Mouse (Mus musculus): ENCODE results near the gene Fcer2a. TPM values are rescaled to one million over a fixed set of nuclear protein-coding genes. Genes with fewer than 3 reads are reported as not detected.

Gene Fcer2a
- polyA plus RNA-seq, 1 experiment from 2014 or later = 0.45 TPM

- peaks cover 23% of the 10 kb centered on the region for H3K36me3 ChIP-seq (ENCODE audit: control insufficient read depth, insufficient read depth, low read length)
- ATAC-seq = no peak
- 81% methylated on average over 5 of the region's 5 CpGs for WGBS
- no peaks in the 10 kb centered on the region for H3K27me3 ChIP-seq (replicated peaks; ENCODE audit: control insufficient read depth, insufficient read depth, low read length)
- H3K9ac ChIP-seq (ENCODE audit: low read depth, low read length) = no peak overlapping the region
- no peaks in the 10 kb centered on the region for H3K9me3 ChIP-seq (ENCODE audit: control insufficient read depth, low read length)
- H3K4me1 ChIP-seq (ENCODE audit: control insufficient read depth, insufficient read depth, low read depth, low read length) = peaks cover 9% of the 10 kb centered on the region
- no peak overlapping the region for H3K4me3 ChIP-seq (ENCODE audit: low read length)
- no peak overlapping the region for H3K27ac ChIP-seq (ENCODE audit: low read depth, low read length)
- no peak overlapping the region for H3K4me2 ChIP-seq (ENCODE audit: low read length)
Measured at GRCm38 (mm10) chr8:3682435-3682834, 11.5 kb downstream of the Fcer2a start.

DNA sequence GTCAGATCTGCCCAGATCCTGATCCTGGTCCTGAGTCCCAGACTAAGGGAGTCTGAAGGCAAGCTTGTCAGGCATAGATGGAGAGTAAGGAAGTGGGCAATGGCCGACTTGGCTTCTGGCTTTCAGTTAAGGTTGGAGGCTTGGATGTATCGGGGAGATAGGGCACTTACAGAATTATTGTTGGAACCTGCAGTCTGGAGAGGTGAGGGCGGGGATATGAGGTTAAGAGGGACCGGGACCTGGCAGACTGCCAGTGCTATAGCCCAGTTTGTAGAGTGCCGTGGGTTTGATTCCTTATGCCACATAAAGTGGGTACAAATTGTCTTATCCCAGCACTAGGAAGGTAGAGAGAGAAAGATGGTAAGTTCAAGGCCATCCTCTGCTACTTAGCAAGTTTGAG is 14.3 kb downstream of the Fcer2a start:
- H3K4me1 ChIP-seq (ENCODE audit: control insufficient read depth, insufficient read depth, low read depth, low read length) = peaks cover 15% of the 10 kb centered on the region
- 96% methylated on average over 5 of the region's 5 CpGs for WGBS
- no peak for ATAC-seq
- H3K4me3 ChIP-seq (ENCODE audit: low read length) = no peak overlapping the region
- H3K9me3 ChIP-seq (ENCODE audit: control insufficient read depth, low read length) = no peaks in the 10 kb centered on the region
- no peak overlapping the region for H3K27ac ChIP-seq (ENCODE audit: low read depth, low read length)
- H3K36me3 ChIP-seq (ENCODE audit: control insufficient read depth, insufficient read depth, low read length) = peaks cover 23% of the 10 kb centered on the region
- no peak overlapping the region for H3K9ac ChIP-seq (ENCODE audit: low read depth, low read length)
- no peaks in the 10 kb centered on the region for H3K27me3 ChIP-seq (replicated peaks; ENCODE audit: control insufficient read depth, insufficient read depth, low read length)
- H3K4me2 ChIP-seq (ENCODE audit: low read length) = no peak overlapping the region

DNA sequence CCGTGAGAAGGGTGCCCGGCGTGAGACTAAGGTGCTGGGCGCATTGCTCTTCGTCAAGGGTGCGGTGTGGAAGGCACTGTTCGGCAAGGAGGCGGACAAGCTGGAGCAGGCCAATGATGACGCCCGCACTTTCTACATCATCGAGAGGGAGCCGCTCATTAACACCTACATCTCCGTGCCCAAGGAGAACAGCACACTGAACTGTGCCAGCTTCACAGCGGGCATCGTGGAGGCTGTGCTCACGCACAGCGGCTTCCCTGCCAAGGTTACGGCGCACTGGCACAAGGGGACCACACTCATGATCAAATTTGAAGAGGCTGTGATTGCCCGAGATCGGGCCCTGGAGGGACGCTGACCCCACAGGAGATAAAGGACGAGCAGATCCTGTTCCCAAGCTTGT is 14.7 kb downstream of the Fcer2a start:
- Histone ChIP-seq H3K4me3 (ENCODE audit: low read length) (no peak overlapping the region), H3K9me3 (ENCODE audit: control insufficient read depth, low read length) (no peaks in the 10 kb centered on the region), H3K9ac (ENCODE audit: low read depth, low read length) (no peak overlapping the region), H3K36me3 (ENCODE audit: control insufficient read depth, insufficient read depth, low read length) (peaks cover 23% of the 10 kb centered on the region), H3K27ac (ENCODE audit: low read depth, low read length) (no peak overlapping the region), H3K4me1 (ENCODE audit: control insufficient read depth, insufficient read depth, low read depth, low read length) (peaks cover 15% of the 10 kb centered on the region), H3K4me2 (ENCODE audit: low read length) (no peak overlapping the region), H3K27me3 (replicated peaks; ENCODE audit: control insufficient read depth, insufficient read depth, low read length) (no peaks in the 10 kb centered on the region)
- 96% methylated on average over 23 of the region's 23 CpGs for WGBS
- ATAC-seq = no peak

GRCm38 (mm10) chr8:3678831-3679230 is 15.1 kb downstream of the Fcer2a start:
- Histone ChIP-seq H3K4me2 (ENCODE audit: low read length) (no peak overlapping the region), H3K4me3 (ENCODE audit: low read length) (no peak overlapping the region), H3K36me3 (ENCODE audit: control insufficient read depth, insufficient read depth, low read length) (peaks cover 23% of the 10 kb centered on the region), H3K9ac (ENCODE audit: low read depth, low read length) (no peak overlapping the region), H3K4me1 (ENCODE audit: control insufficient read depth, insufficient read depth, low read depth, low read length) (peaks cover 15% of the 10 kb centered on the region), H3K27ac (ENCODE audit: low read depth, low read length) (no peak overlapping the region), H3K9me3 (ENCODE audit: control insufficient read depth, low read length) (no peaks in the 10 kb centered on the region), H3K27me3 (replicated peaks; ENCODE audit: control insufficient read depth, insufficient read depth, low read length) (no peaks in the 10 kb centered on the region)
- WGBS = 97% methylated on average over 23 of the region's 23 CpGs
- ATAC-seq = no peak

DNA sequence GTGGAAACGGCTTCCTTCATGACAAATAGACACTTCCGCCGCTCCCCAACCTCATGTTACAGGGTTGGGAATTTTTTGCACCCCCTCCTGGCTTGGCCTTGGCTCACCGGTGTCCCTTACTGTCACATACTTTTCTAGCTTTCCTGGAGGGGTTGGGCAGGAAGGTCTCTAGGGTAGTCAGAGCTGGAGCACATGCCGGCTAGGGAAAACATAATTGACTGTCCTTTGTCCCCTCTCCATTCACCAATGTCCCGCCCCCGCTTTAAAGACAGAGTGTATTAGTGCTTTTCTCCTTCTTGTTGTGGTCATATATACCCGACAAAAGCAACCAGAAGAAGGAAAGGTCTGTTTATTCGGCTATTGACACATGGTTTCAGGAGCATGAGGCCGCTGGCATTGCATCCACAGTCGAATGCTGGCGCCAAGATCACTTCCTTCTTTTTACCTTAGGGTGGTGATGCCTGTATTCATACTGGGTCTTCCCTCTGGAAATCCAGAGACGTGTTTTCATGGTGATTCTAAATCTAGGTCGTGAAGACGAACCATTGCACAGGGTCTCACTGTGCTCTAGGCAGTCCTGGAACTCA is 16.9 kb downstream of the Fcer2a start:
- WGBS = 3% methylated on average over 15 of the region's 15 CpGs
- H3K27ac ChIP-seq (ENCODE audit: low read depth, low read length) = peak overlapping the region; percentile 85
- no peaks in the 10 kb centered on the region for H3K9me3 ChIP-seq (ENCODE audit: control insufficient read depth, low read length)
- peak overlapping the region; percentile 92 for H3K4me3 ChIP-seq (ENCODE audit: low read length)
- H3K27me3 ChIP-seq (replicated peaks; ENCODE audit: control insufficient read depth, insufficient read depth, low read length) = no peaks in the 10 kb centered on the region
- H3K9ac ChIP-seq (ENCODE audit: low read depth, low read length) = peak overlapping the region; percentile 96
- peaks cover 23% of the 10 kb centered on the region for H3K36me3 ChIP-seq (ENCODE audit: control insufficient read depth, insufficient read depth, low read length)
- peak overlapping the region; percentile 94 for H3K4me2 ChIP-seq (ENCODE audit: low read length)
- H3K4me1 ChIP-seq (ENCODE audit: control insufficient read depth, insufficient read depth, low read depth, low read length) = peaks cover 15% of the 10 kb centered on the region
- ATAC-seq = no peak

DNA sequence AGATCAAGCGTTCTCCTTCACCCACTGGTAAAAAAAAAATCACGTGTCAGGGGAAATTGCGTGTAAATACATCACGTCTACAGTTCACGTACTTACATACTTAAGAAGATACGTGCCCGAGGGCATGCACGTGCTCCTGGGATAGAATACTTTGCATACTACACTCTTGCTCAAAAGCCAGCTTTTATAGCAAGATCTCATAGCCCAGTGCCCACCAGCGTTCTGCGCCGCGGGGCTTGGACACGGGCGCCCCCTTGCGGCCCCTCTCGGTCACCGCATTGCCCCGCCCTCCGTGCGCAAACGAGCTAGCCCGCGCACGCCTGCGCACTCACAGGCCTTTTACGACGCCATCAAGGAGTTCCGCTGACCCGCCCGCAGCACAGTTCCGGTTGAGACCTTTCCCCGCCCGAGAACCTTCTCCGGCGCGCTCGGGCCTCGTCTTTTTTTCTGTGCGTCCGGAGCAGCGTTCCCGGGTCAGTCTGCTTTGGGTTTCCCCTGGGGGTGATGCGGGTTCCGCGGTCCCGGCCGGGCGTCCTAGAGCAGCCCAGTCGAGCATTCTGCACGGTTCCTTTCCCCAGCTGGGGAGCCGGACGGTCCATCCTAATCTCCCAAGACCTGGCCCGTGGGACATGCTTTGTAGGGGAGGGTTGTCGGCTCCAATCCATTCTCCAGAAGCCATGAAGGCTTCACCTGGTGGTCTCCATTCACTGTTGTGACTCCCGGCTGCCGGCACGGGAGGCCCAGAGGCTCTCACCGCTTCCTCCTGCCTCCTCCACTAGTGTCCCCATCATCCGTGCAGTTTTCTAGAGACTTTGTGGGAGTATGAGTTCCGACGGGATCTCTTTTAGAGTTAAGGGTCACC is 17.6 kb downstream of the Fcer2a start, which contains the start of gene Trappc5:
Gene Trappc5, plus strand, starts transcription at position 169 of the 862 bp plus-strand sequence.
- peak; percentile 81 for ATAC-seq
- WGBS = 1% methylated on average over 58 of the region's 61 CpGs

GRCm38 (mm10) chr8:3674671-3675070 is 19.3 kb downstream of the Fcer2a start:
- no peak overlapping the region for H3K4me2 ChIP-seq (ENCODE audit: low read length)
- peaks cover 10% of the 10 kb centered on the region for H3K36me3 ChIP-seq (ENCODE audit: control insufficient read depth, insufficient read depth, low read length)
- peaks cover 15% of the 10 kb centered on the region for H3K4me1 ChIP-seq (ENCODE audit: control insufficient read depth, insufficient read depth, low read depth, low read length)
- 51% methylated on average over 3 of the region's 3 CpGs for WGBS
- H3K9ac ChIP-seq (ENCODE audit: low read depth, low read length) = no peak overlapping the region
- no peak overlapping the region for H3K27ac ChIP-seq (ENCODE audit: low read depth, low read length)
- H3K27me3 ChIP-seq (replicated peaks; ENCODE audit: control insufficient read depth, insufficient read depth, low read length) = no peaks in the 10 kb centered on the region
- no peaks in the 10 kb centered on the region for H3K9me3 ChIP-seq (ENCODE audit: control insufficient read depth, low read length)
- ATAC-seq = no peak
- no peak overlapping the region for H3K4me3 ChIP-seq (ENCODE audit: low read length)

More for the DNA sequence above, 17.6 kb downstream of the Fcer2a start, which contains the start of gene Trappc5:
- peak within 1 kb of the TSS; percentile 94 for H3K4me2 ChIP-seq (ENCODE audit: low read length)
- peak within 1 kb of the TSS; percentile 96 for H3K9ac ChIP-seq (ENCODE audit: low read depth, low read length)
- H3K27me3 ChIP-seq (replicated peaks; ENCODE audit: control insufficient read depth, insufficient read depth, low read length) = no peaks in the 10 kb centered on the region
- peaks cover 15% of the 10 kb centered on the region for H3K4me1 ChIP-seq (ENCODE audit: control insufficient read depth, insufficient read depth, low read depth, low read length)
- peaks cover 23% of the 10 kb centered on the region for H3K36me3 ChIP-seq (ENCODE audit: control insufficient read depth, insufficient read depth, low read length)
- no peaks in the 10 kb centered on the region for H3K9me3 ChIP-seq (ENCODE audit: control insufficient read depth, low read length)
- peak within 1 kb of the TSS; percentile 92 for H3K4me3 ChIP-seq (ENCODE audit: low read length)
- peak within 1 kb of the TSS; percentile 85 for H3K27ac ChIP-seq (ENCODE audit: low read depth, low read length)

- peaks cover 3% of the 10 kb centered on the region for H3K4me1 ChIP-seq (ENCODE audit: control insufficient read depth, insufficient read depth, low read depth, low read length)
- peak within 1 kb of the TSS; percentile 72 for H3K9ac ChIP-seq (ENCODE audit: low read depth, low read length)
- H3K36me3 ChIP-seq (ENCODE audit: control insufficient read depth, insufficient read depth, low read length) = no peaks in the 10 kb centered on the region
- peak within 1 kb of the TSS; percentile 81 for H3K27ac ChIP-seq (ENCODE audit: low read depth, low read length)
- peak; percentile 90 for ATAC-seq
- 0% methylated on average over 23 of the region's 23 CpGs for WGBS
- no peaks in the 10 kb centered on the region for H3K9me3 ChIP-seq (ENCODE audit: control insufficient read depth, low read length)
- peak within 1 kb of the TSS; percentile 56 for H3K4me3 ChIP-seq (ENCODE audit: low read length)
- no peaks in the 10 kb centered on the region for H3K27me3 ChIP-seq (replicated peaks; ENCODE audit: control insufficient read depth, insufficient read depth, low read length)
- peak within 1 kb of the TSS; percentile 69 for H3K4me2 ChIP-seq (ENCODE audit: low read length)
Measured at GRCm38 (mm10) chr8:3671980-3672491, 21.9 kb downstream of the Fcer2a start, which contains the start of gene Fcor. TSS of gene Fcor (minus strand) at chr8:3672362.

- H3K4me2 ChIP-seq (ENCODE audit: low read length) = no peak overlapping the region
- H3K9ac ChIP-seq (ENCODE audit: low read depth, low read length) = no peak overlapping the region
- 87% methylated on average over 2 of the region's 2 CpGs for WGBS
- H3K9me3 ChIP-seq (ENCODE audit: control insufficient read depth, low read length) = no peaks in the 10 kb centered on the region
- no peaks in the 10 kb centered on the region; the same call in 1 of the 2 replicates for H3K4me1 ChIP-seq (ENCODE audit: control insufficient read depth, insufficient read depth, low read depth, low read length)
- H3K27ac ChIP-seq (ENCODE audit: low read depth, low read length) = no peak overlapping the region
- no peaks in the 10 kb centered on the region for H3K27me3 ChIP-seq (replicated peaks; ENCODE audit: control insufficient read depth, insufficient read depth, low read length)
- no peak for ATAC-seq
- H3K4me3 ChIP-seq (ENCODE audit: low read length) = no peak overlapping the region
- no peaks in the 10 kb centered on the region for H3K36me3 ChIP-seq (ENCODE audit: control insufficient read depth, insufficient read depth, low read length)
Measured at GRCm38 (mm10) chr8:3670388-3670787, 23.6 kb downstream of the Fcer2a start.
